Mouse (Mus musculus) neural tube, embryonic 13.5 days (tissue): ENCODE results near the gene Fbxw10. TPM values are rescaled to one million over a fixed set of nuclear protein-coding genes. Genes with fewer than 3 reads are reported as not detected.

Source experiments
- ATAC-seq: fragments of 200-750 bp; cut with Nextera tagmentation; 2 replicates; pipeline ENCODE4 v1.8.0; 2017; ENCODE audit warnings: low read depth, mild to moderate bottlenecking, moderate TSS enrichment, moderate library complexity
- H3K27ac ChIP-seq: fragments of 300-500 bp; sonication (generic); replicated peaks from 2 replicates; pipeline ENCODE4 v1.5.1; 2015; ENCODE audit warnings: moderate library complexity, mild to moderate bottlenecking, inconsistent platforms
- H3K27me3 ChIP-seq: fragments of 300-500 bp; sonication (generic); 2 replicates; pipeline ENCODE4 v1.6.1; 2015; ENCODE audit warnings: mild to moderate bottlenecking, inconsistent platforms
- H3K36me3 ChIP-seq: fragments of 300-500 bp; sonication (generic); 2 replicates; pipeline ENCODE4 v1.6.1; 2015; ENCODE audit warnings: mild to moderate bottlenecking, inconsistent platforms
- H3K4me1 ChIP-seq: fragments of 300-500 bp; sonication (generic); replicated peaks from 2 replicates; pipeline ENCODE4 v1.6.1; 2015; ENCODE audit warnings: inconsistent platforms
- H3K4me2 ChIP-seq: fragments of 300-500 bp; sonication (generic); 2 replicates; pipeline ENCODE4 v1.6.1; 2015; ENCODE audit warnings: inconsistent platforms, mild to moderate bottlenecking, moderate library complexity
- H3K4me3 ChIP-seq: fragments of 300-500 bp; sonication (generic); 2 replicates; pipeline ENCODE4 v1.5.1; 2015; ENCODE audit warnings: mild to moderate bottlenecking, inconsistent platforms
- H3K9ac ChIP-seq: fragments of 300-500 bp; sonication (generic); 2 replicates; pipeline ENCODE4 v1.6.1; 2015; ENCODE audit warnings: moderate library complexity, mild to moderate bottlenecking, inconsistent platforms
- H3K9me3 ChIP-seq: fragments of 300-500 bp; sonication (generic); 2 replicates; pipeline ENCODE4 v1.6.1; 2016; ENCODE audit warnings: inconsistent platforms
- whole genome bisulfite sequencing: fragments of 180-500 bp; shearing (Covaris S2); methylation state at CpG from one replicate; pipeline ENCODE4 v1.1.7; 2015; 5-methylcytosine and 5-hydroxymethylcytosine counted together
- polyA plus RNA-seq: library from polyadenylated mRNA; unstranded; fragments of >200 nt; fragmentation: Nextera tagmentation; extraction: Ambion mirVana; gene quantifications from 2 replicates; pipeline ENCODE4 v1.2.1, GENCODE M21; 2015

Gene Fbxw10
- polyA plus RNA-seq = 0.39 and 0.52 TPM in 2 replicates

DNA sequence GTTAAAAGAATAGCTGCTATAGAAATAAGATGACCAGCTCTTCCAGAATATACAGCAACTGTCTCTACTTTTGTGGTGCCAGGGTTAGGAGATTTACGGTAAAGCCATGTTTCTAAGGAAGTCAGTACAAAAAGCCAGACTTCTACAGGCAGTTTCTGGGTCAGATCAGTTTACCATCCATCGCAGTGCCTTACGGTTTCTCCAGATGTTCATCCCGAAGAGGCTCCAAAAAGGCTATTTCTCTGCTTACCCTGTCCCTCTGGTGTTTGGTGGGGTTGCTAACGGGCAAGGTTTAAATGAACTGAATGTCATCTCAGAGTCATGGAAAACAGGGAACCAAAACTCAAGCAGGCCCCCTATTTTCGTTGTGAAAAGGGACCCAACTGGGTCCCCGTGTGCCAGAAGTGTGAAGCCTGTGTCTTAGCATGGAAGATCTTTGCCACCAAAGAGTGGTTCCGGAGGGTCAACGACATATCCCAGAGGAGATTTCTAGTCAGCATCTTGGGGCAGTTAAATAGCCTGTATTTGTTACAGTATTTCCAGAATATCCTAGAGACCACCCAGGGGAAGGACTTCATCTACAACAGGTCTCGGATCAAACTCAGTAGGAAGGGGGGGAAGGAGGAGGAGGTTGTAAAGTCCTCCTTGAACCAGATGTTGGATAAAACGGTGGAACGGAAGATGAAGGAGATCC lies at the start of gene Fbxw10:
Fbxw10 (plus strand) TSS at position 109 of the 694 bp plus-strand sequence.
- H3K4me2 ChIP-seq = peak within 1 kb of the TSS; percentile 43
- 33% methylated on average over 12 of the region's 12 CpGs for WGBS
- no peak for ATAC-seq
- H3K9ac ChIP-seq = no peak within 1 kb of the TSS
- H3K4me1 ChIP-seq = peaks cover 5% of the 10 kb centered on the region
- H3K36me3 ChIP-seq = no peaks in the 10 kb centered on the region
- no peak within 1 kb of the TSS for H3K27ac ChIP-seq
- no peaks in the 10 kb centered on the region for H3K9me3 ChIP-seq
- no peak within 1 kb of the TSS for H3K4me3 ChIP-seq
- no peaks in the 10 kb centered on the region for H3K27me3 ChIP-seq

DNA sequence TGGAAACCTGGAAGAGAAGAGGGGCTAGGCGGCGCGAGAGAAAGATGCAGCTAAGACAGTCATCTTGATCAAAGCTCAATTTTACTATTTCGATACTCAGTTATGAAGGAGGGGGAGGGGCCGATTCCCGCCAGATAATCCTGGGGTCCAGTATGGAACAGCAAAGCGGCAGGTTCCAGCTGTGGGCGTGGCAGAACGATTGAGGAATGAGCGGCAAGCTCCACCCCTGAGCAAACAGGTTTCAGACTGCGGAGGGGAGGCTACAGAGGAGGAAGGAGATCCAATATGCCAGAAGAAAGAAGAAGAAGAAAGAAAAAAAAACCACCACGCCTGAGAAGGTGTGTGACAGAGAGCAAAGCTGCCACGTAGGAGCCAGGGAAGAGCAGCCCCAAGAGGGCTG lies 42.8 kb upstream of the Fbxw10 start:
- WGBS = 61% methylated on average over 13 of the region's 13 CpGs
- Histone ChIP-seq H3K4me2 (no peak overlapping the region), H3K27me3 (no peaks in the 10 kb centered on the region), H3K4me1 (no peaks in the 10 kb centered on the region), H3K27ac (no peak overlapping the region), H3K9me3 (peaks cover 8% of the 10 kb centered on the region; the same call in 1 of the 2 replicates), H3K4me3 (no peak overlapping the region), H3K36me3 (no peaks in the 10 kb centered on the region), H3K9ac (no peak overlapping the region)
- ATAC-seq = no peak

DNA sequence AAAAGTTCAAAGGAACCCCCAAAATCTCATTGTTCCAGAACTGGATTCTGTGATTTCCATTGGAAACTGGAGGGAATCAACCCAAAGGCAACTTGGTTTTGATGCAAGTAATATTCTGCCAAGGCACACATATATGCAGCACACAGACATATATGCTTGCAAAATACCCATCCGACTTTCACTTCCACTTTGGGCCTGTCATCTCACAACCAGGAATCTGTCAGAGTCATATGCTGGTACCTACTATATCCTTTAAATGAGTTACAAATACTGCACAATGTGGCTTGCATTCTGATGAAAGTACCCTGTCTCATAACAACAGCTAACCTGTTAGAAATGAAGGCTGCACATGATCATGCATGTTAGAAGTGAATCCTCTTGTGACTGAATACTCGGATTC lies 38.9 kb upstream of the Fbxw10 start:
- H3K27me3 ChIP-seq = no peaks in the 10 kb centered on the region
- no peak overlapping the region for H3K9ac ChIP-seq
- H3K36me3 ChIP-seq = no peaks in the 10 kb centered on the region
- H3K4me3 ChIP-seq = no peak overlapping the region
- no peak overlapping the region for H3K27ac ChIP-seq
- H3K4me2 ChIP-seq = no peak overlapping the region
- WGBS = 82% methylated on average over 2 of the region's 2 CpGs
- H3K4me1 ChIP-seq = no peaks in the 10 kb centered on the region
- H3K9me3 ChIP-seq = peaks cover 4% of the 10 kb centered on the region; the same call in 1 of the 2 replicates
- ATAC-seq = no peak

DNA sequence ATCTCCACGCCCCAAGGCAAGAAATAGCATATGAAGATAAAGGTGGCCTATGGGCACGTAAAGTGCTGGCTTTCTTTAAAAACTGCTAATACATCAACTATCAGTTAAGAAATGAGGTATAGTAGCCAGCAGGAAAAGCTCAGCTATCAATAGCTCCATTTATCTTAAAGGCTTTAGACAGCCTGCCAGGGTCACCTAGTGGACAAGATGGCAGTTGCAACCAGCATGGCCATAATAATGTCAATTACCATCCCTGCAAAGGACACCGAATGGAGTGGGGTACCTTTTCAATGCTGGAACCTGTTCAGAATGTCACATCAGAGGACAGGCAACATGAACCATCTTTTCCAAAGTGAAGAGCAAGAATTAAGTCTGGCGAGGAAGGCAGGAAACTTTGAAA lies 37.7 kb upstream of the Fbxw10 start:
- no peak for ATAC-seq
- no peaks in the 10 kb centered on the region for H3K27me3 ChIP-seq
- no peaks in the 10 kb centered on the region for H3K36me3 ChIP-seq
- H3K9ac ChIP-seq = no peak overlapping the region
- WGBS = 73% methylated on average over 4 of the region's 4 CpGs
- H3K4me3 ChIP-seq = no peak overlapping the region
- no peak overlapping the region for H3K27ac ChIP-seq
- no peak overlapping the region for H3K4me2 ChIP-seq
- H3K9me3 ChIP-seq = peaks cover 4% of the 10 kb centered on the region; the same call in 1 of the 2 replicates
- no peaks in the 10 kb centered on the region for H3K4me1 ChIP-seq

DNA sequence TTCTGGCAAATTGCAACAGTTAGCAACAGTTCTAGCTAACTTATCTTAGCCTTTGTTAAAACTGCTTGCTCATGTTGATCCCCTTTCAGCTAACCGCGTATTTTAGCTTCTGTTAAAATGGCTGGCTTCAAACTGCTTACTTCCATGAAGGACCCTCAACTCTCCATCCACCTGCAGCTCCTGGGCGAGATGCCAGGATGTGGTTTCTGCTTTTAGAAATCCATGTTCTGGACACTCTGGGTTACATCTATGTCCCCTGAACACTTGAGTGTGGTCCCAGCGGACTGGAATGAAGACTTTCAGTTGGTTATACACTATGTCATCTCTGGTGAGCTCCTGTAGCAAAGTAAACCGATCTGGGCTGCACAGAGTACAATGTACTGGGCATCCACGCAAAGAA lies 34.6 kb upstream of the Fbxw10 start:
- no peaks in the 10 kb centered on the region for H3K4me1 ChIP-seq
- 89% methylated on average over 6 of the region's 6 CpGs for WGBS

DNA sequence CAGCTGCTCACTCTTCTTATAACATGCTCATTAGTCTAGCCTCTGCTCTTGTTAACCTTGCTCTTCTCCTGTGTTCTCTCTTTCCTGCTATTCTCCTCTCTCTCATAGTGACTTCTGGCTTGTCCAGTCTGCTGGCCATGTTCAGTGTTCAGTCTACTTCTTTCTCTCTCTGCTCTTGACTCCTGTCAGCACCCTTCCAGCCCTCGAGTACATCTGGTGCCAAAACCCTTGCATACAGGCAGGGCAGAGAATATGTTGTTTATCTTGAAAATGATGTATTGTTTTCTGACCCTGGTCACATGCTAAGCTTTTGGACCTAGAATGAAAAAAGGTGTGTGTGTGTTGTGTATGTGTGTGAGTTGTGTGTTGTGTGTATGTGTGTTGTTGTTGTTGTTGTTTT lies 33.4 kb upstream of the Fbxw10 start:
- H3K9me3 ChIP-seq = no peaks in the 10 kb centered on the region
- H3K27me3 ChIP-seq = no peaks in the 10 kb centered on the region
- ATAC-seq = no peak
- H3K4me3 ChIP-seq = no peak overlapping the region
- H3K9ac ChIP-seq = no peak overlapping the region
- H3K36me3 ChIP-seq = no peaks in the 10 kb centered on the region
- no peak overlapping the region for H3K27ac ChIP-seq
- WGBS = 68% methylated on average over 1 of the region's 1 CpGs
- no peak overlapping the region for H3K4me2 ChIP-seq
- no peaks in the 10 kb centered on the region for H3K4me1 ChIP-seq

More for the DNA sequence above, 34.6 kb upstream of the Fbxw10 start:
- H3K27ac ChIP-seq = no peak overlapping the region
- no peak overlapping the region for H3K4me3 ChIP-seq
- no peak overlapping the region for H3K4me2 ChIP-seq
- ATAC-seq = no peak
- H3K36me3 ChIP-seq = no peaks in the 10 kb centered on the region
- no peaks in the 10 kb centered on the region for H3K27me3 ChIP-seq
- no peaks in the 10 kb centered on the region for H3K9me3 ChIP-seq
- no peak overlapping the region for H3K9ac ChIP-seq

DNA sequence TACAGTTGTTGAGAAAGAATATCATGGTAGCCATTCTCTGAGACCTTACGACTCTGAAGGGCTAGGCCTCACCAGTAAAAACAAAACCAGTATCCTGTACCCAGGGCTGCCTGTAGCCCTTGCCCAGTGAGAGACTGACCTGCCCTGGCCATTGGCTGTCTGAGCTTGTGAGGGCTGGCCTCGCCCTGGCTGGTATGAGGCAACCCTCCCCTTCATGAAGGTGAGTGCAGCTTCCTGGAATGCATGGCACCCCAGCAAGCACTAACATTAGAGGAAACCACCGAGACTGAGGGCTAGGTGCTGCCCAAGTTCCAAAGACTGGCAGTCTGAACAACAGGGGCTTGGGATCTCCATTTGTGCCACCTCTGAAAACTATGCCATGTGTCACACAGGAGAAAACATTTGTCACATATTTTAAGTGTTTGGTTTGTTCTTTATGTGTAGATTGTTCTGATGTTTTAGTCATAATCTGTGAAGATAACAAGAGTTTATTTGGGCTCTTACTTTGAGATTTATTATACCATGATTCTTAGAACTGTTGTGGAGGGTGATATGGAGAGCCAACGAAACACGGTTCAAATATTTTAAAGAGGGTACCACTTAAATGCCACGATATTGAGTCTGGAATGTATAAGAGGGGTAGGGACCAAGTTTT lies 32.8 kb upstream of the Fbxw10 start:
- H3K27ac ChIP-seq = no peak overlapping the region
- no peak overlapping the region for H3K9ac ChIP-seq
- H3K4me3 ChIP-seq = no peak overlapping the region
- H3K36me3 ChIP-seq = no peaks in the 10 kb centered on the region
- H3K27me3 ChIP-seq = no peaks in the 10 kb centered on the region
- ATAC-seq = no peak
- H3K9me3 ChIP-seq = no peaks in the 10 kb centered on the region
- no peaks in the 10 kb centered on the region for H3K4me1 ChIP-seq
- 82% methylated on average over 6 of the region's 6 CpGs for WGBS
- no peak overlapping the region for H3K4me2 ChIP-seq

DNA sequence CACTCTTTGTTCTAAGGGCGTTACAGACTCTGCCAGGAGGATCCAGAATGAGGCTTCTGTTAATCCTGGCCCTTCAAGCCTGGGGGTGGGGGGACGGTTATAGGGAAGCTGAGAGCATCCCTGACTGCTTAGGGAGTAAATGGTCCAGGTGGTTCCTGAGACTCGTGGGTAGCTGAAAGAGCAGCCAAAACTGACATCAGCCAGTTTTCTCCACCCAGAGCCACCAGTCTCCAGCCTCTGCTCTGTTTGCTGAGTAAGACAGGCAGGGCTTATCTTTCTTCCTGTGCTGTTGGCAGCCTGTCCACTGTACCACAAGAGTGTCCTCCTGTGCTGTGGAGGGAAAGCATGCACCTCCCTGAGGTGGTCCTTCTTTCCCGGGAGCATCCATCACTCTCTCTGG lies 32.2 kb upstream of the Fbxw10 start:
- 76% methylated on average over 4 of the region's 4 CpGs for WGBS
- Histone ChIP-seq H3K4me3 (no peak overlapping the region), H3K9ac (no peak overlapping the region), H3K4me2 (no peak overlapping the region), H3K4me1 (peaks cover 4% of the 10 kb centered on the region; the same call in 1 of the 2 replicates), H3K27ac (no peak overlapping the region), H3K9me3 (no peaks in the 10 kb centered on the region), H3K36me3 (no peaks in the 10 kb centered on the region), H3K27me3 (no peaks in the 10 kb centered on the region; the same call in 1 of the 2 replicates)
- no peak for ATAC-seq

DNA sequence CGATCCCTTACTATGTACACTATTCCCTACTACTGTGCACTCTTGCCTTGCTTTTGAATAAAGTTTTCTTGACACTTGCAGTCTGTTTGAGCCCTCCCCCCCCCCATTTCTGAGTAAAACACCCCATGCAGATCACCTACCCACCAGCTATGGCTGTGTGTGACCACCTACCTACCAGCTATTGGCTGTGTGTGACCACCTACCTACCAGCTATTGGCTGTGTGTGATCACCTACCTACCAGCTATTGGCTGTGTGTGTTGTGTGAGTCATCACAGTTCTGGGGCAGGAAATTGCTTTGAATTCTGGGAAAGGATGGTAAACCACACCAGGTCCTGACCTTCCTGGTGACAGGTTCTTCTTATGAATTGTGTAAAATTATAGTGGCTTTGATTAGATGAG lies 31.4 kb upstream of the Fbxw10 start:
- Histone ChIP-seq H3K9ac (no peak overlapping the region), H3K4me3 (no peak overlapping the region), H3K36me3 (no peaks in the 10 kb centered on the region), H3K27ac (no peak overlapping the region), H3K27me3 (no peaks in the 10 kb centered on the region; the same call in 1 of the 2 replicates), H3K4me2 (no peak overlapping the region), H3K9me3 (no peaks in the 10 kb centered on the region), H3K4me1 (peaks cover 12% of the 10 kb centered on the region)
- ATAC-seq = no peak
- WGBS = 89% methylated on average over 1 of the region's 1 CpGs

DNA sequence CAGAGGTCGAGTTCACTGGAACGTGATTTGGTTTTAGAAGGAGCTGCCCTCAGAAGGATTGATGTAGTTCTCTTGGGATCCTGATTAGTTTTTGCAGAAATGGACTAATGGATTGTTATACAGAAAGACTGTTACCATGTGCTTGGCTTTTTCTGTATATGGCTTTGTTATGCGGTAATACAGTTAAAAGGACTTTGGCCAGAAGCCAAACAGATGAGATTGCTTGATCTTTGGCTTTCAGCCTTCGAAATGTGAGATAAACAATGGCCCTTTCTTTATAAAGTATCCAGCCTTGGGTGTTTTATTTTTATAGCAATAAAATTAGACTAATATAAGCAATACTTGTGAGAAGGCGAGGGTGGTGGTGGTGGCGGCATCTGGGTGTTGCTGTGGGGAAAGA lies 30.3 kb upstream of the Fbxw10 start:
- ATAC-seq = no peak
- Histone ChIP-seq H3K36me3 (no peaks in the 10 kb centered on the region), H3K4me2 (no peak overlapping the region), H3K27ac (no peak overlapping the region), H3K9me3 (no peaks in the 10 kb centered on the region), H3K4me1 (peaks cover 22% of the 10 kb centered on the region), H3K9ac (no peak overlapping the region), H3K27me3 (no peaks in the 10 kb centered on the region; the same call in 1 of the 2 replicates), H3K4me3 (no peak overlapping the region)
- WGBS = 66% methylated on average over 6 of the region's 6 CpGs

DNA sequence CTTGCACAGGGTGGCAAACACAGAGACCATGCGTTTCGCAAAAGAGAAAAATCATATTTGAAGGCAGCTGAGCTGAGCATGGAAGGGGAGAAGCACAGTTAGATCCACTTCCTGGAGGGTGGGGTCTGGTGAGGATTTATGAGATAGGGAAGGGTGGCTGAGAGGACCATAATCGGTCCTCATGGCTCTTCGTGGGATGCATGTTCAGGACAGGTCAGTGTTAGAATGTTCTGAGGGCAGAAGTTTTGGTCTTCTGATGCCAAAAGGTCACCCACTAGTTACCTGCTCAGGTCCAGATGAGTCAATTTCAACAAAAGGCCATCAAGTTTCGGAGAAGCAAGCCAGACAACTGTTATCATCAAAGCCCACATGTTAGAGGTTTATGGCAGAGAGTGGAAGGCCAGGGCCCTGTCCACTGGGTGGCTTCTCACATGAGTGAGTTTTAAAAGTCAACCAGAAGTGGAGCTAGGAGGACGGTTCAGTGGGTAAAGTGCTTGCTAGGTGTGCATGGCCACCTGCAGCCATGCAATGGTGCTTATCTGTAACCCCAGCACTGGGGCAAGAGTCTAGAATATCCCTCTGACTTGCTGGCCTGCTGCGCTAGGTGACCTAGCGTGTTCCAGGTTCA lies 27.7 kb upstream of the Fbxw10 start:
- no peak for ATAC-seq
- no peak overlapping the region for H3K9ac ChIP-seq

DNA sequence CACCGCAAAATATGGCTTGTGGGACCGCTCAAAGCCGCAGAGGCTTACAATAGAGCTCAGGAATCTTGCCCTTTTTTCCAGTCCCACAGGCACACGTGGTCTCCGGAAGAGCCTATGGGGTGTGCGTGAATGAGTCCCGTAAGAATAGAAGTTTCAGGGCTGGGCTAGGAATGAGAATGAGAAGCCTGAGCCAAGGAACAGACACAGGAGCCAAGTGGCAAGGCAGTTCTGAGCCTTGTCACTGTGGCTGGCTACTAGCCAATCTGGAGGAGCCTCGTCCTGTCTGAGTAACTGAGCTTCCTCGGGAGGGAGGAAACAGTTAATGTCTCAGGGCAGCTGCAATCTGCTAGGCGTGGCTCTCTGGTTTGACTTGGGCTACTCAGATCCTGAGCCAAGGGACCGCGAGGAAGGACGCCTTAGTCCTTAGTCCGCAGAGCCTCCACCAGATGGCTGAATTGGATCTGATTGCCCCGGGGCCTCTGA lies 26.8 kb upstream of the Fbxw10 start, which contains the start of gene Trim16:
Trim16 (plus strand) TSS at position 173 of the 483 bp plus-strand sequence.
- Histone ChIP-seq H3K4me1 (peaks cover 29% of the 10 kb centered on the region), H3K9ac (peak within 1 kb of the TSS; percentile 68), H3K27ac (peak within 1 kb of the TSS; percentile 74), H3K36me3 (no peaks in the 10 kb centered on the region), H3K9me3 (no peaks in the 10 kb centered on the region), H3K4me3 (peak within 1 kb of the TSS; percentile 46), H3K27me3 (no peaks in the 10 kb centered on the region; the same call in 1 of the 2 replicates), H3K4me2 (peak within 1 kb of the TSS; percentile 72)
- ATAC-seq = peak; percentile 86
- WGBS = 7% methylated on average over 15 of the region's 15 CpGs

More for the DNA sequence above, 27.7 kb upstream of the Fbxw10 start:
- Histone ChIP-seq H3K4me1 (peaks cover 26% of the 10 kb centered on the region), H3K9me3 (no peaks in the 10 kb centered on the region), H3K4me2 (peak overlapping the region; percentile 72; the same call in 1 of the 2 replicates), H3K4me3 (no peak overlapping the region), H3K27me3 (no peaks in the 10 kb centered on the region; the same call in 1 of the 2 replicates), H3K36me3 (no peaks in the 10 kb centered on the region), H3K27ac (no peak overlapping the region)
- 94% methylated on average over 8 of the region's 8 CpGs for WGBS
